Mouse (Mus musculus) embryonic stem cell, embryonic (primary cell): ENCODE measurements at regions not wholly inside any gene's neighbourhood (a gene's known extent, or its start where the extent isn't known, plus 50 kb on each side); places are given as distances from the start of the nearest gene placed in this dataset.

Experiments used
- CTCF ChIA-PET, 4 experiments: fragments of 300-600 bp in 2 of 4; fragments of 350-600 bp in 2 of 4; sonication (Branson Sonifier 250); formaldehyde crosslinking; loops; one replicate each; lab custom pipeline; 2022; ENCODE audit warnings: inconsistent platforms in 2 of 4; lab: Charles Lee
- POLR2A ChIA-PET, 4 experiments: fragments of 300-600 bp in 2 of 4; fragments of 350-600 bp in 2 of 4; sonication (Branson Sonifier 250); formaldehyde crosslinking; loops; one replicate each; lab custom pipeline; 2022; ENCODE audit warnings: antibody characterized with exemption in 4 of 4, inconsistent platforms in 1 of 4; lab: Charles Lee

GRCm38 (mm10) chr3:20984146-20984545 is 617.2 kb upstream of the Agtr1b start:
- ChIA-PET CTCF (no interaction called here), POLR2A (no interaction called here)

GRCm38 (mm10) chr3:20973077-20973476 is 606.1 kb upstream of the Agtr1b start:
- POLR2A ChIA-PET: no interaction called here
- CTCF ChIA-PET: no interaction called here
